Mouse (Mus musculus) left cerebral cortex, adult 18-20 months (tissue): ENCODE results near the gene Henmt1. TPM values are rescaled to one million over a fixed set of nuclear protein-coding genes. Genes with fewer than 3 reads are reported as not detected.

Experiments
- DNase-seq, 2 experiments: peaks; one replicate each; pipeline ENCODE4 v3.0.0; 2021 to 2022; ENCODE audit warnings: low spot score in 2 of 2, mixed read lengths in 1 of 2
- total RNA-seq, 2 experiments: library from RNA; stranded (reverse); gene quantifications; 2 replicates each; pipeline ENCODE4 v1.2.3; 2021

Henmt1 gene
- total RNA-seq, 2 experiments from 2014 or later: 1.7 to 2.3 TPM

- no peak for DNase-seq
Measured at GRCm38 (mm10) chr3:108997284-108997683, 57.6 kb downstream of the Henmt1 start.

GRCm38 (mm10) chr3:108997762-108998161 is 58.1 kb downstream of the Henmt1 start:
- DNase-seq: no peak

- DNase-seq: no peak
Measured at GRCm38 (mm10) chr3:108999173-108999572, 59.5 kb downstream of the Henmt1 start.

- no peak for DNase-seq
Measured at GRCm38 (mm10) chr3:109005777-109006176, 66.1 kb downstream of the Henmt1 start.

GRCm38 (mm10) chr3:109008180-109008579 is 68.5 kb downstream of the Henmt1 start:
- DNase-seq: no peak

Other genes with a start within 250 kb of the Henmt1 start
- gene Gpsm2, start 217.6 kb upstream of the Henmt1 start, total RNA-seq: 10 to 100 TPM; 14.7 to 18.8 TPM
- gene Aknad1, start 200.2 kb upstream of the Henmt1 start, total RNA-seq: under 1 TPM in 1 of 2 experiments, not detected in 1; 0.12 TPM
- 10 to 100 TPM; 19.3 to 19.9 TPM for gene Stxbp3, start 99.3 kb upstream of the Henmt1 start, total RNA-seq
- under 1 TPM; 0.07 to 0.42 TPM for gene Fndc7, start 49.9 kb upstream of the Henmt1 start, total RNA-seq
- gene Prpf38b, start 28.1 kb upstream of the Henmt1 start, total RNA-seq: 10 to 100 TPM; 40.2 to 43.5 TPM
- gene Gm9857, start 572 bp downstream of the Henmt1 start, total RNA-seq: not detected
- gene Fam102b, start 87.7 kb downstream of the Henmt1 start, total RNA-seq: 10 to 100 TPM; 32.5 to 34.8 TPM
- not detected for gene Slc25a54, start 140.6 kb downstream of the Henmt1 start, total RNA-seq
- 1 to 10 TPM; 2.4 to 3.7 TPM for gene Slc25a24, start 183.3 kb downstream of the Henmt1 start, total RNA-seq